Mouse (Mus musculus) mammary gland, adult 2 months (tissue): Measurements from ENCODE around the gene Gm49337. TPM values are rescaled to one million over a fixed set of nuclear protein-coding genes. Genes with fewer than 3 reads are reported as not detected.

ENCODE experiments used
- polyA plus RNA-seq: library from polyadenylated mRNA; depleted of rRNA; stranded (reverse); fragments of >200 nt; gene quantifications from 2 replicates; pipeline ENCODE4 v1.2.3, GENCODE M21; 2012; ENCODE audit warnings: low replicate concordance; rRNA removed

The Gm49337 gene
- not detected in 2 replicates for polyA plus RNA-seq

DNA sequence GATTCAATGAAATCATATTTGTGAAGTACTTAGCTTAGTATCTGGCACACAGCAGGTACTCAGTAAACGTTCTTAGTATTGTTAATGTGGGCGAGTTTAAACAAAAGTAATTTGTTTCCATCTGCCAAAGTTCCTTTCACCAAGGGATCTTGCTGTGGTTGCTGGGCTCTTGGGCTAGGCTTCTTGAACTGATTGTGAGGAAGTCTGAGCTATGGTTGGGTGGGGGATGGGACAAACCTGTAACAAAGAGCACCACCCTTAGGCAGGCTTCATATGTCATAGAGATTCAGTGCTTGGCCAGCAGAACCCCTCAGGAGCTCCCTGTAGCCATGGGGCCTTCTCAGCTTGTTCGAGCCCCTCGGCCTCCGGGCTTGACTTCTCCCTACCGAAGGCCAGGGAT lies at the start of gene Gm49337, which contains the start of gene 1700042G07Rik:
Gm49337 (plus strand) TSS at position 313 of the 400 bp plus-strand sequence.
1700042G07Rik (plus strand) TSS at position 301 of the 400 bp plus-strand sequence.

DNA sequence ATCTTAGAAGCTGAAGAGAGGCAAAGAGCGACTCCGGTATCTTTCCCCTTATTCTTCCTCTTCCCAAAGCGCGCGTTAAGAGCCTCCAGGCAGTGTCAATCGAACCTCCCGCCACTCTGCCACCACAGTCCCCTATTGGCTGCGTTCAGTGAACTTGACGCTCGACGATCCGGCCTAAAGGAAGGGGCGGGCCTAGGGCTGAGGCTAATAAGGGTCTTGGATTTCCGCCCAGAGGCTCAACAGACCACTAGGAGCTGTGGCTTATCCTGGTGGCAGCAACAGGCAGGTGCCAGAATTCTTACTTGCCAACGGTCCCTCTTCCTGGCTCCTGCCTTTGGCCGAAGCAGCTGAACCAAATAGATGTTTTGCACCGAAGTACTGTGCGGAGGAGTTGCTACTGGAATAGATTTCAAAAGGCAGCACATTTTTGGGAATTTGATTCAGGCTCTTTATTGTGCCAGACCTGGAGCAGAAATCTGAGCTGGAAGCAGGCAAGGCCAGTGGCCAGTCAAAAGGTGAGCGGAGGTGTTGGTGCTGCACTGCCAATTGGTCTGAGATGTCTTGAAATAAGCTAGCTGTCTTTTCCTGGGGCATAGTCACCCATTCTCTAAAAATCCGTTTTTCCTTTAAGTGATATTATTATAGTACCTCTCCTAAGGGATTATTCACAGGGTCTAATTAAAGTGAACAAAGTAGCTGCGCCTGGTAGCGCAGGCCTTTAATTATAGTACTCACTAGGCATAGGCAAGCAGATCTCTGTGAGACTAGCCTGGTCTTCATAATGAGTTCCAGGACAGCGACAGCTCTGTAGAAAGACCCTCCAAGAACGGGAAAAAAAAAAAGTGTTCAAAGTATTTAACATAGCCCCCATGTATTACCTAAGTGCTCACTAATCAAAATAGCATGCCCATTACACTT lies 49.3 kb upstream of the Gm49337 start, which contains the start of the genes Rad54l and Pomgnt1:
Rad54l (minus strand) TSS at position 89 of the 918 bp plus-strand sequence.
Pomgnt1 (plus strand) TSS at position 239 of the 918 bp plus-strand sequence.

DNA sequence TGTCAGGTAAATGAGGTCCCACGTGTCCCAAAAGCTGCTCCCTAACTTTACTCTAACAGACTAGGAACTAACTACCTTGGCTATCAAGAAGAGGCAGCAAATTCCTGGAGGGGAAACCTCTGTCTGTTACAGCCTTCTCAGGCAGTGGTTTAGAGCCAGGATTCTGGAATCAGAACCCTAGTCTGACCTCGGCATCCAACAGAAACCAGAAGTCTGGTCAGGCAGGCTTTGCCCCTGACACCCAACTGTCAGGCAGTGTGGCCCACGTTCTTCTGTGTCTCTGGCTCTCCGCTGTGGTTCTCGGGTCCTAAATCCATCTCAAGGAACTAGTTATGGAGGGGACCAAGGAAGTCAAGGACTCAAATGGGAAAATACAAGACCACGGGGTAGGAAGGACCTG lies 21.9 kb upstream of the Gm49337 start, which contains the start of gene Lurap1:
Lurap1 (minus strand) TSS at position 101 of the 400 bp plus-strand sequence.

DNA sequence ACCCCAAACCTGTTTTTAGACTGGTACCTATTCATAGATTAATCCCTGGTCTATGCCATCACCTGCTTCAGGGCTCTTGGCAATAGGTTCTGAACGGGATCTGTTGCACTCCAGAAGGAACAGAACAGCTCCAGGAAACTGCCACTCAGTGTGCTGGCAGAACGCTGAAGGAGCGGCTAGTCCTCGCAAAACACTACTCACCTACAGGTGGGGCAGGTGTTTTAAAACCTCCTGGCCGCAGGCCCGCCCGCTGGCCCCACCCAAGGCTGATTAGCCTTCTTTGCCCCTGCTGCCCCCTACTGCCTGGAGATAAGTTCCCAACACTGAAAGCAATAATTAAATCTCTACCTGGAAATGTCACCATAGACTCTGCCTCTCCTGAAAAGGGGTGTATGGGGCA lies 5.8 kb upstream of the Gm49337 start, which contains the start of gene Tspan1:
Tspan1 (minus strand) TSS at position 198 of the 400 bp plus-strand sequence.

DNA sequence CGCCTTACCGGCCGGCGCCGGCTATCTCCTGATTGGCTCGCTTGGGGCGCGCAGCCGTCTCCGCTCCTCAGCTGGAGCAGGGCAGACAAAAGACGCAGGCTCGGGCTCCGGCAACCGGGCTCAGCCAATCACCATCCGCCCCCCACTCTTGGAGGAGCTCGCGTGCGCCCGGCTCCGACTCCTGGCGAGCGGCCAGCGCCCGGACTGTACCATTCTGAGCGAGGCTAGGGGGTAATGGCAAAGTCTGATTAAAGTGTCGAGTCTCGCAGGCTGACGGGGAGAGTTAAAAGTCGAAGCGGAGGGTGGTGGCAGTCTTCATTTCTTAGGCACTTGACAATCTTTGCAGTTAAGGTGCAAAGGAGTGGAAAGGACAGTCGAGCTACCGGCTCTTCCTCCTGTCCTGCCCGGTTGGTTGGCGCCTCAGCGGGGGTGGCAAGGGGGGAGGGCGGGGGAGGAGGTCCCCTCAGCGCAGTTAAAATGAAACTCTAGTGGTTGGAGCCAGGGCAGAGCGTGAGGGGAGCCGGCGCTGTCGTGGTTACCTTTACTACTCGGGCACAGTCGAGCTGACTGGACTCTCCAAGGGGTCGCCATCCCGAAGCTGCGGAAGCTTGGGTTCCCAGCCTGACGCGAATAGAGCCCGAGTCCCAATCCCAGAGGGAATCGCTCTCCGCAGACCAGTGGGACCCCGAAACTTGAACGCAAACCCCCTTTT lies 48.1 kb downstream of the Gm49337 start, which contains the start of gene Pik3r3:
Pik3r3 (plus strand) TSS at position 479 of the 712 bp plus-strand sequence.

Other genes starting within 250 kb of the Gm49337 start
- not detected in 2 replicates for gene Dmbx1, start 233.5 kb upstream of the Gm49337 start, polyA plus RNA-seq
- gene Faah, start 155.5 kb upstream of the Gm49337 start, polyA plus RNA-seq: 20.3 and 35.2 TPM in 2 replicates
- 6.6 and 19.6 TPM in 2 replicates for gene Nsun4, start 119.5 kb upstream of the Gm49337 start, polyA plus RNA-seq
- gene Uqcrh, start 98.3 kb upstream of the Gm49337 start, polyA plus RNA-seq: 77.8 and 327 TPM in 2 replicates
- 73.6 and 93.1 TPM in 2 replicates for gene Lrrc41, start 98.1 kb upstream of the Gm49337 start, polyA plus RNA-seq
- 0.68 and 1.6 TPM in 2 replicates for gene Rad54l, start 49.7 kb upstream of the Gm49337 start, polyA plus RNA-seq
- gene Pomgnt1, start 49.5 kb upstream of the Gm49337 start, polyA plus RNA-seq: 40.6 and 57.5 TPM in 2 replicates
- 4.2 and 9.8 TPM in 2 replicates for gene Lurap1, start 22.0 kb upstream of the Gm49337 start, polyA plus RNA-seq
- 17.9 and 43.4 TPM in 2 replicates for gene Tspan1, start 5.8 kb upstream of the Gm49337 start, polyA plus RNA-seq
- not detected in 2 replicates for gene 1700042G07Rik, start within 50 bp of the Gm49337 start, polyA plus RNA-seq
- 13.8 and 16.6 TPM in 2 replicates for gene Pik3r3, start 48.2 kb downstream of the Gm49337 start, polyA plus RNA-seq